Mouse (Mus musculus): Measurements from ENCODE around the gene Col12a1.

GRCm38 (mm10) chr9:79605722-79606121 lies 112.9 kb downstream of the Col12a1 start:
- no peak for TF ChIP-seq TAL1 (IDR thresholded peaks at IDR 0.05; ENCODE audit: low read length)
- TF ChIP-seq GATA1 (IDR thresholded peaks at IDR 0.05; ENCODE audit: low read length), result no peak
